Mouse (Mus musculus): ENCODE results near the gene Wdpcp.
"Not testable (repeated sequence)": the region's sequence is repeated elsewhere in the genome, so short reads cannot be mapped to it uniquely, and the experiment has no call there.

Gene Wdpcp

GRCm38 (mm10) chr11:21571700-21572381 is at the start of gene Wdpcp, which contains the start of gene Mdh1:
Gene Wdpcp, plus strand, starts transcription at chr11:21572235.
Gene Mdh1, minus strand, starts transcription at chr11:21572367.
- DNase-seq = peak; percentile 93

DNA sequence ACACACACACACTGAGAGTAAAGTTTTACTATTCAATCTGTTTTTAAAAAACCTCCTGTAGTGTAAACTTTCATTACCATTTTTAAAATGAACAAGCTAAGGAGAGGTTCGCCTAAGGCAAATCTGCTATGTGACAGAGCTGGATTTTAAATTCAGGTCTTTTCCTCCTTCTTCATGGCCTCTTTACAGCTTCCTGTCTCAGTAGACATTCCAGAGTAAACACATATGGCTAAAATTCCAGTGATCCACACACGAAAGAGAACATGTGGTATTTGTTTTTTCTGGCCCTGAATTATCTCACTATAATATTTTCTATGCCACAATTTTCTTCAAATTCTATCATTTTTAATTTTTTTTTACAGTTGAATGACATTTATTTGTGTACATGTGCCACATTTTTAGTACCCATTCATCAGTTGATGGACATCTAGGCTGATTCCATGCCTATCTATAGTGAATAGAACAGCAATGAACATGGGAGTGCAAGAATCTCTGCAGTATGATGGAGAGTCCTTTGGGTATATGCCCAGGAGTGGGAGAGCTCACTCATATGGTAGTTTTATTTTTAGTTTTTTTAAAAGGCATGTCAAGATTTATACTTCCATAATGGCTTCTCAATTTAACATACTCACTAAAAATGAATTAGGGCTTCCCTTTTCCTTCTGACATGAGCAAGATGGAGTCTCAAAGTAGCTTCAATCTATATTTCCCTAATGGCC is 43.2 kb upstream of the Wdpcp start:
- DNase-seq = no peak

DNA sequence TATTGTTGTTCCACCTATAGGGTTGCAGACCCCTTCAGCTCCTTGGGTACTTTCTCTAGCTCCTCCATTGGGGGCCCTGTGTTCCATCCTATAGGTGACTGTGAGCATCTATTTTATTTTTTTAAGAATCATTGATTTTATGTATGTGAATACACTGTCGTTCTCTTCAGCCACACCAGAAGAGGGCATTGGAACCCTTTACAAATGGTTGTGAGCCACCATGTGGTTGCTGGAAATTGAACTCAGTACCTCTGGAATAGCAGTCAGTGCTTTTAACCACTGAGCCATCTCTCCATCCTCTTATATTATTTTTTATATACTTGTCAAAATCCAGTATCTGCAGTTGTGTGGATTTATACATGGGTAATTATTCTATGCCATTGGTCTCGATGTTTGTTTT is 41.2 kb upstream of the Wdpcp start:
- DNase-seq = not testable (repeated sequence)

- no peak for DNase-seq
These were observed 32.0 kb upstream of the Wdpcp start for GRCm38 (mm10) chr11:21540072-21540471.

DNA sequence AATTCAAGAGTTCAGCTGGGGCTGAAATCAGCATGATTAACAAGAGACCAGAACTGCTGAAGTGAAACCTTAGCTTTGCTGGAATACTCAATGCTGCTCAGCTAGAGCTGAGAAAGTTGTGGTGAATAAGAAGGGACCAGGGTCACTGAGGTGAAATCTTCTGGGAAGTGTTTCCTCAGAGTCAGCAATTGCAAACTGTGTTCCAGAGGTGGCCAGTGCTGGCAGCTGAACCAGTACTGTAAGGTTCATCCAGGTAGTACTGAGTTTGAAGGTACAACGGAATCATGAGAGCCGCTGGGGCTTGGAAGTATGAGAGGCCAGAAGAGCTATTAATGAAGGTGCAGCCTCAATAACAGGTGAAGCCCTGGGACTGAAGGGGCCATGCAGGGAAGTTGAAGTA is 31.4 kb upstream of the Wdpcp start:
- no peak for DNase-seq

DNA sequence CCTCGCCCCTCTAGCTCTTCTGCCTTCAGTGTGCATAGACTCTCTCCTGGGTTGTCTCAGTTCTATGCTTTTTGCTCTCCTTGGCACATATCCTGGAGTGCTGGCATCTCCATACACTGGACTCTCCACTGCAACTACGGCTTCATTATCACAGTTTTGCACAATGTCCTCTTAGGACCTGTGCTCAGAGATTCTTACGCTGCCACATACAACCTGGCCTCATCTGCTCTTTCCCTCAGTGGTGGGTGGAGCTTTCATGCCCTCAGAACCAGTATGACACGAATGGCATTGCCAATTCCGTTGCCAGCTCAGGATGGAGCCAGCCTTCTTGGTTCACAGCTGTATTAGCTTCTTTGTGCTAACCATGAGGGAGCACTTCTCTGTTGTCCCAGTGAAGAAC is 29.3 kb upstream of the Wdpcp start:
- no peak for DNase-seq

DNA sequence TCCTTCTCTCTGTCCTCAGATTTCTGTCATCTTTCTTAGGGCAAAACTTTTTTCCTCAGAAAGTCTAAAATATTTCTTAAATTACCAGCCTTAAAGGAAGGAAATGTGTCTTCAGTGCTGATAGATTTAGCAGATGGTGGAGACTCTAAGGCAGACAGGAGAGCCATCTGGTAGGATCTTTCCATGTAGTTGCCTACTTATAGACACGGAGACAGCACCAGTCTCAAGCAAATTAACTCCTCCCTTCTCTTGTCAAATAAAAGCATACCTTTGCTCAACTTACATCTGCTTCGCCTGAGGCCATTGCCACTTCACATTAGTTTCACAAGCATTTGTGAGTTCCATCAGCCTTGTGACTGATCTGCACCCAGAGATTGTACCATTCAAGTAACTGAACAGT is 27.0 kb upstream of the Wdpcp start:
- no peak for DNase-seq

DNA sequence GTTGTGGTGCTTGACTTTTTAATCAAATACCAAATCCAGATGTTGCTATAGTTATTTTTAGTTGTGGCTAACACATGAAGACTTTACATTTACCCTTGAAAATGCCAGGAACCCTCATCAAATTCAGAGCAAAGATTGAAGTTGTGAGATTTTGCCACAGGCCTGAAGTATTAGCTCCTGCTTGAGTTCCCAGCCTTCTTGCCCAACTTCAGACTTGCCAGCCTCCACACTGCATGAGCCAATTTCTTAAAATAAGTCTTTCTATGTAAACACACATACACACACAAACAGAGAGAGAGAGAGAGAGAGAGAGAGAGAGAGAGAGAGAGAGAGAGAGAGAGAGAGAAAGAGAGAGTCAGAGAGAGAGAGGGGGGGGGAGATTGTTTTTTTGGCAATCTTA is 26.1 kb upstream of the Wdpcp start:
- no peak for DNase-seq

- DNase-seq = no peak
These were observed 25.4 kb upstream of the Wdpcp start for GRCm38 (mm10) chr11:21546671-21547070.

DNA sequence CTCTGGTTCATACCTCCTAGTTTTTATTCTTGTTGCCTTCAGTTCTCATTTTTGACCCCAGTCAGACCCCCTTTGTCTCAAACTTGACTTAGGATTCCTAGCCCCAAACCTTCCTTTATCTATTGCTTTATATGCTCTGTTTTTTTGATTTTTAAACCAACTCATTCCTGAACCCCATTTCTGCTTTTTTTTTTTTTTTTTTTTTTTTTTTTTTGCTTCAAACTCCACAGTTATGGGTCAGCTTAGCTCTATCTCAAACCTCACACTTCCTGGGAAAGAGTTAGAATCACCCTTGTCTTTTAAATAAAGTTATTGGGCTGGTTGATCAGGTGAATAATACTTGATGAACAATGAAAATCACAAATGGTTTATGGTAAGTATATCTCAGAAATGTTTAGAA is 24.5 kb upstream of the Wdpcp start:
- no peak for DNase-seq

DNA sequence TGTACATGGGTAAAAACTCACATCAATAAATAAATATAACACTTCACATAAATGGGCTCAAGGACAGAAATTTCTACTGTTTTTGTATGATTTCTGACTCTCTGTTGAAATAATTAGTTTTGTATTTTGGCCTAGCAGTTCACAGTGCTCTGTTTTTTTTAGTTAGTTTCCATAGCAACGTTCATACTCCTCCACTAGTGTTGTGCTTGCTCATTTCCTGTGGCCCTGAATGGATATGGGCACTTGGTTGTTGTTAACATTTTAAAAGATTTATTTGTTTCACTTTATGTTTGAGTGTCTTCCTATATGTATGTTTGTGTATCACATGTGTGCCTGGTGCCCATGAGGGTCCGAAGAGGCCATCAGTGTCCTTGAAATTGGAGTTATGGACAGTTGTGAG is 23.0 kb upstream of the Wdpcp start:
- no peak for DNase-seq

GRCm38 (mm10) chr11:21549754-21550153 is 22.3 kb upstream of the Wdpcp start:
- DNase-seq = no peak

DNA sequence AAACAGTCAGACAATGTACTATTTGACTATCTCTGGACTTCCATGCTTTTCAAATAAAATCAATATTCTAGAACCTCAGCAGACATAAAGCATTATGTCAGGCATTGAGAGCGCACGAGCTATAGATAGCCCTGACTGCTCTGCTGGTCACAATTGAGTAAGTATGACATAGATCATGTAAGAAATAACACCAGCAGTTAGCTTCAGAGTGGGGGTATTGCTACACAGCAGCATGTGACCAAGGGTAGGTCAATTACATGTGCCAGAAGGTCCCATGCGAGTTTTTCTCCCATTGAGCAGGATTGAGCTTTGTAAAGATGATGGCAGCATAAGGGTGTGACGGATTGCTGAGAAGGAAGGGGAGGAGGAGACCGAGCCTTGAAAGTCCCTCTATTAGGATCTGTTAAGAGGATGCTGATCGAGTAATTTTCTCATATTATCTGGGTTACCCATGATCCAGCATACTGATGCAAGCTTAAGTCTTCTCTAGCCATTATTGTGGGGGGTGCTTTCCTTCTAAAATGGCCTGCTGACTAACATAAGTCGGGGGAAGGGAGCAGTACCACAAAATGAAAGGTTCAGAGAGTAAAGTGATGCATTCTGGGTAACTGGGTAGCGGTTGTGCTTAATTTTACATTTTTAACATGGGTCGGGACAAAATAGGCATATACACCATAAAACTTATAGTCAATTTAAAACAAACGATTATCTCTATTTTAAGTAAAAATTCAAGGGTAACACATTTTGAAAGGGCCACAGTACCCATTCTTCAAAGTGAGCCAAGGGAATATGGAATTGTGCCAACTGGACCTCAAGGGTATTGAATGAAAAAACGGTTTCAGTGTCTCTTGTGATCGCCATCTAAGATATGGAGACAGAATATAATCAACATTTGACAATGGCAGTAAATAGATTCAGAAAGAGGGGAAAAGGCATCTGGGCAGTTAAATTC is 21.5 kb upstream of the Wdpcp start:
- DNase-seq = no peak

DNA sequence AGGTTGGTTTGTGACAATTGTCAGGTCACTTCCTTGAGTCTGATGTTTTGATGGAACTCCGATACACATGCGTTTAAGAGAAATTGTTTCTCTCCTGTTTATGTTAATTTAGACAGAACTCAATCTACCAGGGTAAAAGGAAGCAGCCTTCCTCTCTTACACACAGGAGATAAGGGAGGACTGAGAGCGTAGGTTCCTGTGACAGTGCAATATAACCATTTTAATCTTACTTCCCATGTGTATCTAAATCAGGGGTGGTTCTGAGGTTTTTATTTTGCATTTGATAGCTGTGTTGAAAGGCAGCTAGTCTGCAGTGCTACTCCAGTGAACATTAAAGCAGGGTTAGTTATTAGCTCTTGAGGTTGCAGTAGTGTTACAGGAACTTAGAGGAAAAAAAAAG is 20.0 kb upstream of the Wdpcp start:
- no peak for DNase-seq

- no peak for DNase-seq
These were observed 12.3 kb upstream of the Wdpcp start for GRCm38 (mm10) chr11:21559727-21560126.

DNA sequence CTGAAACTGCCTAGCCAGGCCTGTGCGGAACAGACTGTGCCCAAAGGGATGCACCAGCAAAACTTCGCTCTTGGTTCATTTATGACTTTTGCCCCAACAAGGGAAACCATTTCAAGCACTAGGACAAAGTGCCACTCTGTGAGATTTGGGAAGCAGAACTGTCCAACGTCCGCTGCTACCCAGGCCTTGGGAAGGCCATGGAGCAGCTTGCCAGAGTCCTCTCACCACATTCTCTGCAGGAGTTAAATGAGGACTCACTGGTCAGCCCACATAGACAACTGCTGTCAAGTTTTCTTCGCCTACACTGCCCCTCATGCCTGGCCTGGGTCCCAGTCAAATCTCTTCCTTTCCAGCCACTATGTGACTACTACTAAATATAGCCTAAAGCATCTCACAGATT is 10.7 kb upstream of the Wdpcp start:
- DNase-seq = no peak

GRCm38 (mm10) chr11:21563617-21564325 is 8.3 kb upstream of the Wdpcp start:
- DNase-seq = no peak

- DNase-seq = no peak
These were observed 7.2 kb upstream of the Wdpcp start for GRCm38 (mm10) chr11:21564681-21565405.

- no peak for DNase-seq
These were observed 5.1 kb upstream of the Wdpcp start for GRCm38 (mm10) chr11:21566934-21567333.

DNA sequence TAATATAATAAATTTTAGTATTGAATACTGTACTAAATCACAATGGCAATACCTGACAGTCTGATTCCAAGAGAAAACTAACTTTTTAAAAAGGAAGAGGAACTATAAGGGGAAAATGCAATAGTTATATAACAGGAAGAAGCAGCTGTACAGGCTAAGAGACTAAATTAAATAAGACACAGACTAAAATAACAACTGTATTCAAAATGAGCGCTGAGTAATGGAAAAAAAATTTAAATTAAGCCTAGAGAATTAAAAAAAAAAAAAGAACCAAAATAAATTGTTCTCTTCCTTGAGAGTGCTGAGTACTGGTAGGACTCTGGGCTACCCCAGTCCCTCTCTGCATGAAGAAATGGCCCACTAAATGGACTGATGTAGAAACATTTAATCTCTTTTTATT is 4.3 kb upstream of the Wdpcp start:
- no peak for DNase-seq

DNA sequence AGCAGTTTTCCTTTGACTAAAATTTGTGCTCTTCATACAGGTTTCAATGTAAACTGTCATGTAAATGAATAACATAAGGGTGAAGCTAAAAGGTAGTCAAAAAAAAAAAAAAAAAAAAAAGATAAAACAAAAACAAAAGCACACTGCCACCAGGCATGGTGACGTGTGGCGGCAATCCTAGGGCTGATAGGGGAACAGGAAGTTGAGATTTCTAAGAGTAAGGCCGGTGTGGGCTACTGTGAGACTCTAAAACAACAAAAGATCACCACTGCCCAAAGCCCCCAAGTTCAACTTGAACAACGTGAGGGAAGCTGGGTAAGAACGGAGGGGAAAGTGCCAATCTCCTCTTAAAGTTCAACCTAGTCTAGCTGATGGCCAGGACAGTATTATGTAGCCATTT is 3.0 kb upstream of the Wdpcp start:
- DNase-seq = no peak

- DNase-seq = no peak
These were observed 2.5 kb upstream of the Wdpcp start for GRCm38 (mm10) chr11:21569456-21570108.

All from thymus, postnatal 14 days (tissue).